Mouse (Mus musculus) bone marrow macrophage, adult 2 months (primary cell): ENCODE results near the gene Miga1.

ENCODE experiments used
- CTCF ChIP-seq: IDR thresholded peaks from 2 replicates; pipeline ENCODE4 v1.5.1; 2012; ENCODE audit warnings: low read depth, mild to moderate bottlenecking, low read length, moderate library complexity
- POLR2A ChIP-seq: IDR thresholded peaks from 2 replicates; pipeline ENCODE4 v1.6.1; 2012; ENCODE audit warnings: mild to moderate bottlenecking, low read depth, low read length, borderline replicate concordance

- TF ChIP-seq CTCF (no peak), POLR2A (no peak)
Measured at GRCm38 (mm10) chr3:152229271-152229670, 110.9 kb downstream of the Miga1 start.
